Mouse (Mus musculus) cortical plate, adult 2 months (tissue): ENCODE measurements around the gene Ccdc43.
"Not testable (repeated sequence)": the region's sequence is repeated elsewhere in the genome, so short reads cannot be mapped to it uniquely, and the experiment has no call there.

ENCODE experiments used
- CTCF ChIP-seq: fragments of 200-500 bp; IDR thresholded peaks from 2 replicates; pipeline ENCODE4 v1.5.1; 2011; ENCODE audit warnings: mild to moderate bottlenecking, control low read depth, low read length; ENCODE audit not compliant: insufficient read depth; ENCODE audit errors: extremely low read depth
- POLR2A ChIP-seq: fragments of 200-500 bp; IDR thresholded peaks from 2 replicates; pipeline ENCODE4 v1.6.1; 2011; ENCODE audit warnings: mild to moderate bottlenecking, low read length, control low read depth; ENCODE audit not compliant: insufficient read depth; ENCODE audit errors: extremely low read depth

GRCm38 (mm10) chr11:102702206-102702605, 4.6 kb upstream of the Ccdc43 start:
- TF ChIP-seq CTCF, POLR2A: not testable (repeated sequence)
